Mouse (Mus musculus) effector memory CD4-positive, alpha-beta T cell, adult 7 months (primary cell): ENCODE measurements around the gene Olfr684. TPM values are rescaled to one million over a fixed set of nuclear protein-coding genes. Genes with fewer than 3 reads are reported as not detected.

Experiments used
- polyA plus RNA-seq: library from polyadenylated mRNA; unstranded; fragments of 100-300 nt; shearing (Covaris generic); gene quantifications from one replicate; pipeline ENCODE4 v1.2.1, GENCODE M21; 2017

The Olfr684 gene
- 0.12 TPM for polyA plus RNA-seq

DNA sequence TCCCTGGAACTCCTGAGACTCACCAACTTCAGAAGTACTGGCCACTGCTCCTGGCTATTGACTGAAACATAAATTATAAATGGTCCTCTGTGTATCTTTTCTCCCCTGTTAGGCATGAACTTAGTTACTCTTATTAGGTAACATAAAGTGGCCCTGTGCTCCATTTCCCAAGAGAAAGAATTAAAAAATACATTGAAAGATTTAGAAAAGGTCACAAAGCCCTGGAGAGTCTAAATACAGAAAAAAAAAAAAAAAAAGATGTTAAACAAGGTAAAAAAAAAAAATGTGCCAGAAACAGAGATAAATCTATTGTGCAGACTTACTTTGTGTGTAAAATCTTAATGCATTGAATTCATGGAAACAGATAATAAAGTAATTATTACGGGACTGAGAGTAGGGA lies at the start of gene Olfr684:
TSS of gene Olfr684 (minus strand) at position 101 of the 400 bp plus-strand sequence.

DNA sequence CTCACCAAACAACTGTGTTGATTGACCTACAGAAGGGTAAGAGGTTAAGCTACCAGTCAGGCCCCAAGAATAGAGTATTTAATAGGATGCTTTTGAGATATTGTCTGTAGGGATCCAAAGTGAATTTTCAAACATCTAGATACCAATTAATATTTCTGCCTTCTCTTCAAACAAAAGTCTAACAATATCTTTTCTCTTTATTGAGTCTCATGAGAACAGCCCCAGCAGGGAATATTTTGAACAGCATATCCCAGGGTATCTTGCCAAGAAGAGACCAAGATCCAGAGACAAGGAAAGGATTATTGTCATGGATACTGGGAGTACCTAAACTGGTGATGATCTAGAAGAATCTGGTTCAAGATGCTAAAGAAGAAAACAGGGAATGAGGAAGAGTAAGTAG lies 43.9 kb upstream of the Olfr684 start, which contains the start of gene Olfr686:
TSS of gene Olfr686 (minus strand) at position 101 of the 400 bp plus-strand sequence.

DNA sequence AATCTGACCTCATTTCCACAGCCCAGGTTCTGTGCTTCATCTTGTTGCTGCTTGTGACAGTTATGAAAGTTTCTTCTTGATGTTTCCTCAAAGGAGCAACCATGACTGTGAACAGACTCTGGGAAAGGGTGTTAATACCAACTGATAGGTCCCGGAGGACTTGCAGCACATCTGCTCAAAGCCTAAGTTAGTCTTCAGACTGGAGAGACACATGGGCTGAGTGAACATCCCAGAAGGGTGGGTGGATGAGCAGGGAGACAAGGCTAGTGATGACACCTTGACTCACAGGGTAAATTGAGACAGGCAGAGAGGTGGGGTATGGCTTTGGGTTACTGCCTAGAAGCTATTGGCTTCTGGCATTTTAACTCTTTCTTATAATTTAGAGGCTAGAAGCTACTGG lies 22.5 kb upstream of the Olfr684 start, which contains the start of gene Olfr685:
TSS of gene Olfr685 (minus strand) at position 101 of the 400 bp plus-strand sequence.

DNA sequence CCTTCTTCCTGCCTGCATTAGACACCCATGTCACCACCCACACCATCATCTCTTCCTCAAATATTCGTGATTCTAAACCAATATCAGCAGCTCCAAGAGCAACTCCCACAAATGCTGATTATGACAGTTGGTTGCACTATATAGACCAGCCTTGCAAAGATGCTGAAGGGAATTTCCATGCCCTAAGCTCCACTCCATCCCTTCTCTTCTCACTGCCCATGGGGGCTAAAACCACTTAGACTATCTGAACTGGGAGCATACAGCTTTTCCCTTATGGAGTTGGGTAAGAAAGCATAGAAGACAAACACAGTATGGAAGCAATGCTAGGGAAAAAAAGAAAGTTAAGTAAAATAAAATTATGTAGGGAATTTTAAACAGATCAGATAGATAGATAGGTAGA lies 16.5 kb downstream of the Olfr684 start, which contains the start of gene Olfr683:
TSS of gene Olfr683 (minus strand) at position 101 of the 400 bp plus-strand sequence.

DNA sequence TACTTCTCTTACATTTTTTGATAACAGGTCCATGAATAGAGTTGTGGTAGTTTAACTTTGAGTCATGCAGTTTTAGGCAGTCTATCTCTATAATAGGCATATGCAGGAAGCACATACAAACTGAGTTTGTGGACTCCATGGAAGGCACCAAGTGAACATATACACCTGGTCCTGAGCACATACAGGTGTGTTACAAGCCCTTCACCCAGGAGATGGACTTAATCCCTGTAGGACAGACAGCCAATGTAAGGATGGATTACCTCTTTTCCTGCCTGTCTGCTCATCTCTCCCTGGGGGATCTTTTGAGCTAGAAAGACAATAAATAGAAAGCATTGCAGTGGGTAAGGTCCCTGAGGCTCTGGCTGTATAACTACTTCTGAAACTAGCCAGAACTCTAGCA lies 46.9 kb downstream of the Olfr684 start, which contains the start of gene Olfr681:
TSS of gene Olfr681 (plus strand) at position 301 of the 400 bp plus-strand sequence.

Other genes starting within 250 kb of the Olfr684 start
- gene Olfr667, start 242.2 kb downstream of the Olfr684 start, polyA plus RNA-seq: not detected
- gene Olfr668, start 235.6 kb downstream of the Olfr684 start, polyA plus RNA-seq: not detected
- gene Olfr669, start 229.4 kb downstream of the Olfr684 start, polyA plus RNA-seq: not detected
- gene Olfr670, start 201.0 kb downstream of the Olfr684 start, polyA plus RNA-seq: not detected
- gene Olfr671, start 184.5 kb downstream of the Olfr684 start, polyA plus RNA-seq: 0.34 TPM
- not detected for gene Olfr672, start 161.6 kb downstream of the Olfr684 start, polyA plus RNA-seq
- not detected for gene Olfr675, start 135.2 kb downstream of the Olfr684 start, polyA plus RNA-seq
- gene Olfr676, start 131.0 kb downstream of the Olfr684 start, polyA plus RNA-seq: not detected
- not detected for gene Olfr677, start 112.3 kb downstream of the Olfr684 start, polyA plus RNA-seq
- not detected for gene Olfr678, start 99.2 kb downstream of the Olfr684 start, polyA plus RNA-seq
- gene Olfr679, start 82.4 kb downstream of the Olfr684 start, polyA plus RNA-seq: not detected
- gene Olfr680-ps1, start 70.8 kb downstream of the Olfr684 start, polyA plus RNA-seq: not detected
- not detected for gene Olfr681, start 46.8 kb downstream of the Olfr684 start, polyA plus RNA-seq
- gene Olfr683, start 16.6 kb downstream of the Olfr684 start, polyA plus RNA-seq: not detected
- gene Olfr685, start 22.4 kb upstream of the Olfr684 start, polyA plus RNA-seq: not detected
- not detected for gene Olfr686, start 43.8 kb upstream of the Olfr684 start, polyA plus RNA-seq
- gene Olfr688, start 124.4 kb upstream of the Olfr684 start, polyA plus RNA-seq: not detected
- gene Olfr689, start 147.5 kb upstream of the Olfr684 start, polyA plus RNA-seq: 0.17 TPM
- gene Olfr690, start 170.5 kb upstream of the Olfr684 start, polyA plus RNA-seq: not detected
- 0.43 TPM for gene Olfr691, start 178.6 kb upstream of the Olfr684 start, polyA plus RNA-seq
- gene Olfr692, start 204.6 kb upstream of the Olfr684 start, polyA plus RNA-seq: not detected
- gene Gm5901, start 211.4 kb upstream of the Olfr684 start, polyA plus RNA-seq: not detected
- 57.6 TPM for gene Fam160a2, start 236.4 kb upstream of the Olfr684 start, polyA plus RNA-seq
- not detected for gene Cnga4, start 240.9 kb upstream of the Olfr684 start, polyA plus RNA-seq